Mouse (Mus musculus): ENCODE data around the gene Birc7. TPM values are rescaled to one million over a fixed set of nuclear protein-coding genes. Genes with fewer than 3 reads are reported as not detected.

Gene Birc7
- not detected in 2 replicates for polyA plus RNA-seq (2012; rRNA removed; ENCODE audit: low replicate concordance)

DNA sequence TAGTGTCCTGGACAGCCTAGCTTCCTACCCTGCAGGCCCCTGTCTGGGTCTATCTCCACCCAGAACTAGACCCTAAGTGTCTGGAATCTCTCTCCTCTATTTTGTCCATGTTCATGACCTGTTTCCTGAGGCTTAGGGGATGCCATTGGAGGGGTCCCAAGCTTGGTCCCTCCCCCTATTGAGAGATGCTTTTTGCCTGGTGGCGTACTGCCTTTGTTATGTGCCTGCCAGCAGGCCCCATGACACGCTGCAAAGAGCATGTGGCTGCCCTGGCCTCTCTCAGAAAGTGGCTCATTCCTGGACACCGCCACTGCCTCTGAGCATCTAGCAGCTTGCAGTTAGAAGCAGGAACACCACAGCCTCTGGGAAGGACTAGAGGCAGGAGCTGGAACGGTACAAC lies at the start of gene Birc7:
Gene Birc7, plus strand, starts transcription at position 301 of the 400 bp plus-strand sequence.

DNA sequence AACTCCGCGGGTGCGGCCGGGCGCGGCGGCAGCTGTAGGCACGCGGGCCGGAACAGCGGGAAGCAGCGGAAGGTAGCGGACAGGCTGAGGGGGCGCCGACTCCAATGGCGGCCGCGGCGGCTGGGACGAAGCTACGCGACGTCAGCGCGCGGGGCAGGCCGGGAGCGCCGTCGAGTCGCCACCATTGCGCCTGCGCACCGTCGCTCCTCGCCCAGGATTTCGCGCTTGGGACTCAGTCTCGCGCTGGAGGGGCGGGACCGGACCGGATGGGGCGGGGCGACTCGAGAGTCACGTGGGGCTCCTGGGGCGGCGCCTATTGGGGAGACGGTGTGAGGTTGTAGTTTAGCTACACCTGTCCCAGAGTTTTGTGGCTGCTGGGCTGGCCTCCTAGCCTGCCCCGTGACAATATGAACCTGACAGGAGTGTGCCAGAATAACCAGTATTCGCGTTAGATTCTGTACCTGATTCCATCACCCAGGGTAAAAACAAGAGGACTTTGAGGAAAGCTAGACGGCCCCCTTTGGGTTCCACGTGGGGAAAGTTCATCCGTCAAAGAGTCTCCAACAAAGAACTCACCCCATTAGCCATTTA lies 7.9 kb upstream of the Birc7 start, which contains the start of gene Ythdf1:
Gene Ythdf1, minus strand, starts transcription at position 140 of the 591 bp plus-strand sequence.

DNA sequence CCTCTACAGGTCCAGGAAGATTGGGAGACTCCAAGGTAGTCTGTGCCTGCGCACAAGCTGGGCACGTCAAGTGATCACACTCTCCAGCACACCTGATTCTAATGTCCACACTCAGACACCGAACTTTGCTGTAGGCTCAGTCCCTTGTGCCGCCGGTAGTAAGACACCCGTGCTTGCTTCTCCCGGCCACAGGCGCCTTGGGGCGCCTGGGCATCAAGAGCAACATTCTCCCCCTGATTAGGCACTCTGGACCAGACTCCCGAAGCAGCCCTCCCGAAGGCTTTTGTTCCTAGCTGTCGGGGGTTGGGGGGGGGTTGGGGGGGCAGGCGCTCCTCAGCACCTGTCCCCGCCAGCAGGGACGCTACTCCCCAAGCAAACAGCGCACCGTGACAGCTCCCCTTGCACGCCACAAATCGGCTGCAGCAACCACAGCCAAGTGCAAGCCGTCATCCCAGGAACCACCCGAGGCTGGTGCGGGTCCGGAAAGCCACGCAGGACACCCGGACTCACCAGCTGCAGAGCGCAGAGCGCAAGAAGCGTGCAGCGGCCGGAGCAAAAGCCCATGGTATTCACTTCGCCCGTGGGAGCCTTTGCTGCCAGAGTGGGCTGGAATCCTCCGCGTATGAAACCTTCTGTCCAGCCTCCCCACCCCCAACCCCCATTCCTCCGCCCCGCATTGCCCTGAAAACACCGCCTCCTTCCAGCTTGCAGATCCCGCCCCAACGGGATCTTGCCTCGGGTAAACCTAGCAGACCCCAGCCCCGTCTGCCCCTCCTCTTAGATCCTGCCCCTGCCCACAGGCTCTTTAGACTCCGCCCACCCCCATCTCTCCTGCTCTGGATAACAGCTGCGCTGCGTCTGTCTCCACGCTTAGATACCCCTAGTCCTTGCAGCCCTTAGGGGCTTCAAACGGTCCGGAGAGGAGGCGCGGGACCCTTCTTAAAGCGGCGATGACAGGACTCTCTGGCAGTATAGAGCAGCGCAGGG lies 25.5 kb downstream of the Birc7 start, which contains the start of gene Nkain4:
Gene Nkain4, minus strand, starts transcription at position 639 of the 987 bp plus-strand sequence.

DNA sequence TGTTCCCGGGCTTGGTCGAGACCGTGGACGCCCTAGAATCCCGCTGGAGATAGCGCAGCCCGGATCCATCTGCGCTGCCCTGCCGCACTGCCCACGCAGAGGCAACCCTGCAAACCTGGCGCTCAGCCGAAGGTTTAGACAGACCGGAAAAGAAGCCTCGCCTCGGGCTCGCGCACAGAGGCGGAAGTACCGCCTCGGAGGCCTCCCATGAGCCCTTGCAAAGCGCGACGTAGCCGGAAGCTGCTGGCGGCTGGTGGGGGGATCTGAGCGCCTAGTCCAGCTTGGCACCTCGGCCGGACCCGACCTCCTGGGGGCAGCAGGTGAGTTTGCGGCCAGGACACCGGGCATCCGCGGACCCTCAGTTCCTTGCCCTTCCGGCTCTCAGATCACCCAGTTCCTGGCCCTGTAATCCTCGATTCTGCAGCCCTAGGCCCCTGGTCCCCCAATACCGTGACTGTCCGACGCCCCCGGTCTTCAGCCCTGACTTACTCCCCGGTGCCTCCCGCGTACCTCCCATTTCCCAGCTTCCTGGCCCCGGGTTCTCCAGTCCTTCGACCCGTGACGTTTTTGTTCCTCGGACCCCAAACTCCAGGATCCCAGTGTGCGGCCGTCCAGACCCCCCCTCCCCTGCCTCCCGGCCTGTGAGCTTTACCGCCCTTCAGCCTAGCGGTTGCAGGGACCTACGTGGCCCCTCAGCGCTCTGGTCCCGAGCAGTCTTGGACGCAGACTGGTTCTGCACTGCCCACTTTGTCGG lies 38.4 kb downstream of the Birc7 start, which contains the start of gene Arfgap1:
Gene Arfgap1, plus strand, starts transcription at position 216 of the 754 bp plus-strand sequence.

Other genes with a start within 250 kb of the Birc7 start
- 23.7 and 23.9 TPM in 2 replicates for gene Dido1, start 219.0 kb upstream of the Birc7 start, polyA plus RNA-seq (2012; rRNA removed; ENCODE audit: low replicate concordance)
- 39.2 and 43.8 TPM in 2 replicates for gene Gid8, start 218.9 kb upstream of the Birc7 start, polyA plus RNA-seq (2012; rRNA removed; ENCODE audit: low replicate concordance)
- 4.8 and 5.5 TPM in 2 replicates for gene Slc17a9, start 203.8 kb upstream of the Birc7 start, polyA plus RNA-seq (2012; rRNA removed; ENCODE audit: low replicate concordance)
- gene Bhlhe23, start 152.1 kb upstream of the Birc7 start, polyA plus RNA-seq (2012; rRNA removed; ENCODE audit: low replicate concordance) = not detected in 2 replicates
- 38.6 and 63.9 TPM in 2 replicates for gene Ythdf1, start 8.1 kb upstream of the Birc7 start, polyA plus RNA-seq (2012; rRNA removed; ENCODE audit: low replicate concordance)
- 10.5 and 26.1 TPM in 2 replicates for gene Nkain4, start 25.7 kb downstream of the Birc7 start, polyA plus RNA-seq (2012; rRNA removed; ENCODE audit: low replicate concordance)
- 49.6 and 91.2 TPM in 2 replicates for gene Arfgap1, start 38.2 kb downstream of the Birc7 start, polyA plus RNA-seq (2012; rRNA removed; ENCODE audit: low replicate concordance)
- 1.7 and 3.8 TPM in 2 replicates for gene Col20a1, start 57.5 kb downstream of the Birc7 start, polyA plus RNA-seq (2012; rRNA removed; ENCODE audit: low replicate concordance)
- 0.20 and 0.33 TPM in 2 replicates for gene Chrna4, start 114.5 kb downstream of the Birc7 start, polyA plus RNA-seq (2012; rRNA removed; ENCODE audit: low replicate concordance)
- 0.06 and 0.20 TPM in 2 replicates for gene Kcnq2, start 206.3 kb downstream of the Birc7 start, polyA plus RNA-seq (2012; rRNA removed; ENCODE audit: low replicate concordance)
- 0.54 and 1.9 TPM in 2 replicates for gene Eef1a2, start 228.0 kb downstream of the Birc7 start, polyA plus RNA-seq (2012; rRNA removed; ENCODE audit: low replicate concordance)

All from subcutaneous adipose tissue, adult 2 months (tissue).